Mouse (Mus musculus) lung, adult 2 months (tissue): ENCODE results near the gene Wwc2. TPM values are rescaled to one million over a fixed set of nuclear protein-coding genes. Genes with fewer than 3 reads are reported as not detected.

Source experiments
- DNase-seq: peaks from one replicate; pipeline ENCODE4 v3.0.0; 2022
- H3K4me1 ChIP-seq: fragments of 200-500 bp; 2 replicates; pipeline ENCODE4 v1.6.1; 2011; ENCODE audit warnings: low read length; ENCODE audit not compliant: control insufficient read depth, insufficient read depth
- H3K4me3 ChIP-seq: fragments of 200-500 bp; replicated peaks from 2 replicates; pipeline ENCODE3; 2011; ENCODE audit warnings: low read depth, mild to moderate bottlenecking, control low read depth, low read length; ENCODE audit errors: extremely low read depth
- CTCF ChIP-seq: fragments of 200-500 bp; IDR thresholded peaks from 2 replicates; pipeline ENCODE4 v1.5.1; 2011; ENCODE audit warnings: mild to moderate bottlenecking, low read length, control low read depth; ENCODE audit not compliant: insufficient read depth
- POLR2A ChIP-seq: fragments of 200-500 bp; IDR thresholded peaks from 2 replicates; pipeline ENCODE4 v1.6.1; 2011; ENCODE audit warnings: low read depth, mild to moderate bottlenecking, control low read depth, low read length, borderline replicate concordance; ENCODE audit errors: extremely low read depth
- WGBS: fragments of 180-500 bp; shearing (Covaris S2); methylation state at CpG from one replicate; pipeline ENCODE4 v1.1.7; 2018; 5-methylcytosine and 5-hydroxymethylcytosine counted together
- polyA plus RNA-seq: library from polyadenylated mRNA; depleted of rRNA; stranded (reverse); fragments of >200 nt; gene quantifications from 2 replicates; pipeline ENCODE4 v1.2.3, GENCODE M21; 2012

The Wwc2 gene
- polyA plus RNA-seq, 1 experiment: 25.5 TPM

DNA sequence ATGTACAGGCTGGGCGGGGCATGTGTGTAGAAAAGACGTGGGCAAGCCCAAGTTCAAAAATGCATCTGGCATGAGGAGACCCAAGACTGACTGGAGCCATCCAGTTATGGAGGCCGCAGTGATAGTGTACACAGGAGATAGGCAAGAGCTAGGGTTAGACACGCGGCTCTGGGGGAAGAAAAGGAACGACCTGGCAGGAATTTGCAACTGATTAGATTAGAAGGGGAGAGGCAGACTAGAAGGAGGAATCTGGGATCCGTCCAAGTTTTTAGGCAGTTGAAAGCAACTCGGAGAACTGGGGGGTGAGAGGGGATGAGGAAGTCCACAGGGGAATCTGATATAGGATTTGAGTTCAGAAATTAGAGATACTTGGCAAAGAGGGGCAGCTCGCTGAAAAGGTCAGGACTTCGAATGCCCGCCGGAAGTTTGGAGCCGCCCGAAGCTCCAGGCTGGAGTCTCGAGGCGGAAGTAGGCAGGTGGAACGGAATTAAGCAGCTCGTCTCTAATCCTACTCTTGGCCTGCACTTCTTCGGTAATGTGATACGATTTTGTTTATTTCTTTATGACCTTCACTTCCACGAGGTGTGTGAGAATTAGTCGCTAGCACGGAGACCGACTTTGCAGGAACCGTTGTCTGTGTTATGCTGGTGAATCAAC is 4.0 kb upstream of the Wwc2 start:
- 25% methylated on average over 25 of the region's 25 CpGs for WGBS
- TF ChIP-seq CTCF: no peak
- no peak for TF ChIP-seq POLR2A
- DNase-seq: peak; percentile 46
- H3K4me3 ChIP-seq: peak overlapping the region; percentile 50
- H3K4me1 ChIP-seq: peaks cover 5% of the 10 kb centered on the region; the same call in 1 of the 2 replicates

DNA sequence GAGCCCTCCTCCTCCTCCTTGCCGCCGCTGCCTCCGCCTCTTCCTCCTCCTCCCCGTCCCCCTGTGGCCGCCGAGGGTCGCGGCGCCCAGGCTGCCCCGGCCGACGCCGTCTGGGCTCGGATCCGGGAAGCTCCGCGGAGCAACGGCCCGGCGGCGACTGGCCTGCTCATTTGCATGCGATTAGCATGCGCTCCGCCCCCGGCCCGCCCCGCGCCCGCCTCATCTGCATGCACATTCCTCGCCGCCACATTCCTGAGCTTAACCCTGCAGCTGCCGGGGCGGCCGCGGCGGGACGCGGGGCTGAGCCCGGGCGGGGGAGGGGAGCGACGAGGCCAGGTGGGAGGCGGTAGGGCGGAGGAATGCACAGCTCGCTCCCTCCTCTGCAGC is 345 bp downstream of the Wwc2 start:
- Histone ChIP-seq H3K4me3 (peak overlapping the region; percentile 75), H3K4me1 (peaks cover 14% of the 10 kb centered on the region; the same call in 1 of the 2 replicates)
- under 1% methylated on average over 45 of the region's 45 CpGs for WGBS
- TF ChIP-seq CTCF (no peak), POLR2A (peak; percentile 92)
- peak; percentile 94 for DNase-seq

DNA sequence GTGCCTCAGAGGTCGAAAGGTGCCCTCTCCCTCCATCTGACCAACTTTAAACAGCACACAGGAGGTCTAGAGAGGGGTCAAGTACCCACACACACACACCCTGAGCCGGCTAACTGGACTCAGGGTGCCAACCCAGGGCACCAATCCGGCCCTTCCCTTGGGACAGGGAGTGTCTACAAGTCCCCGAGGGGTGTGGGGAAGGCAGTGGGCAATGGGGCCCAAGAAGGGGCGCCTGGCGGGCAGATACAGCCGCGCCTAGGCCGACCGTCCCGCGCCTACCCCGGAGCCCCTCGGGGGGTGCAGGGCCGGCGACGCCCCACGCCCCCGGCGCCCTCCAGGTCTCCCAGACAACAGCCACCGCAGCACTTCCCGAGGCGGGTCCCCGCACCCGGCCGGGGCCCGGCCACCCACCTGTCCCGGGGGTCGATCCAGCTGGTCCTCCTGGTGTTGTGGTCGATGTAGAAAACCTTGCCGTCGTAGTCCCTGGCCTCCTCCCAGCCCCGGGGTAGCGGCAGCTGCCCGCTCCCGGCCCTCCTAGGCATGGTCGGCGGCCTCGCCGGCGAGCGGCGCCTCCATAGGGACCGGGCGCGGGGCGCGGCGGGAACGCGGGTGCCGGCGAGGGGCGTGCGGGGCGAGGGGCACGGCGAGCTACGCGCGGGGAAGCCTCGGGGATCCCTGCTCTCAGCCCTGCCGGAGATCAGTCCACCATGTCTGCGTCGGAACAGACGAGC is 904 bp downstream of the Wwc2 start:
- 1% methylated on average over 65 of the region's 66 CpGs for WGBS
- DNase-seq: no peak
- Histone ChIP-seq H3K4me1 (peaks cover 14% of the 10 kb centered on the region; the same call in 1 of the 2 replicates), H3K4me3 (peak overlapping the region; percentile 75)
- TF ChIP-seq CTCF (no peak), POLR2A (no peak)

DNA sequence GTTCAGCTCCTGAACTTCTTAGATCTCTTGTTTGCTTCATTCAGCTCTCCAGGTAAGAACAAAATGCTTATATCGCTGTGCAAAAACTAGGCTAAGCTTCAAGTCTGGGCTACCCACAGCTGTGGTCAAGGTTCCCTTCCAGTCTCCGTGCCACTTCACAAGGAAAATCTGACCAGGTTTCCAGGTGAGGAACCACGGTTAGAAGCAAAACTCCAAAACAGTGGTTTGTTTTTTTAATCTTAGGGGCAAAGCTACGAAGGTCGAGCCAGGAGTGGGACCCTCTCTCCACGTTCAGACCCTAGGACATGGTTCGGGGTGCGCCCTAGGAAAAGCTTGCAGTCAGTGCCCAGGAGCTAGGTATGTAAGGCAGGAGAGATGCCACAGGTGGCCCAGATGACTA is 1.5 kb downstream of the Wwc2 start:
- no peak for TF ChIP-seq POLR2A
- no peak for TF ChIP-seq CTCF
- Histone ChIP-seq H3K4me1 (peaks cover 14% of the 10 kb centered on the region; the same call in 1 of the 2 replicates), H3K4me3 (peak overlapping the region; percentile 75)
- 16% methylated on average over 8 of the region's 8 CpGs for WGBS
- DNase-seq: no peak

DNA sequence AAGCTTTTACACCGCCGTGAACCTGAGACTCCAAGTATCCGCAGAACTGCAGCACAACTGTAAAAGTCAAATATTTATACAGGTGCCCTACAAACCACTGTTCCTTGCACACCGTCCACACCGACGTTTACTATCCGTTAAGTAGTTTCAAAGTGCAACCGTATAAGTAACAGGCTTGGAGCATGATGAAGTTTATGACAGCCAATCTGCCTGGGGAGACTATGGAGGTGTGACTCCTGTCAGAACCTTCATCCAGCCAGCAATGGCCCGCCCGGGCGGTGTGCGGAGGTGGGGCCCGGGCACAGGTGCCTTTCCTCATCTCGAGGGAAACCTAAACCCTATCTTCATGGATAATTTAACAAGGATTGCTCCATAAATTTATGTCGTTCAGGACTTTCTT is 2.6 kb downstream of the Wwc2 start:
- H3K4me3 ChIP-seq: no peak overlapping the region
- TF ChIP-seq POLR2A (no peak), CTCF (no peak)
- no peak for DNase-seq
- H3K4me1 ChIP-seq: peaks cover 14% of the 10 kb centered on the region; the same call in 1 of the 2 replicates
- WGBS: 68% methylated on average over 15 of the region's 15 CpGs

DNA sequence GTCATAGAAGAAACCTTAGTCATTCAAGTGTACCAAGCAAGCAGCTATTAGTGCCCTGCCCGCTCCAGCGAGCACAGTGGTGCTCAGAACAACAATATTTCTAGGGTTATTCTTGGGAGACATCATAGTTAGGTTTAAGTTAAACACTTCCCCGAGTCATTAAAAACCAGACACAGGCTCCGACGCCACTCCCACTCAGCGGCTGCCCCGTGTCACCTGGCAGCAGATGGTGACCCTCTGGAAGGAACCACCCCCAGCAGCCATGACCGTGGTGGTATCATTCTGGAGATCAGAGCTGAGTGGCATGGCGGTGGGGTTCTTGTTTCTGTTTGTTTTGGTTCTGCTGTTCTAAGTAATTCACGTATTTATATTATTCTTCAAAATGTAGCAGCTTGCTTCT is 5.1 kb downstream of the Wwc2 start:
- peaks cover 9% of the 10 kb centered on the region; the same call in 1 of the 2 replicates for H3K4me1 ChIP-seq
- 51% methylated on average over 10 of the region's 10 CpGs for WGBS
- H3K4me3 ChIP-seq: no peak overlapping the region

DNA sequence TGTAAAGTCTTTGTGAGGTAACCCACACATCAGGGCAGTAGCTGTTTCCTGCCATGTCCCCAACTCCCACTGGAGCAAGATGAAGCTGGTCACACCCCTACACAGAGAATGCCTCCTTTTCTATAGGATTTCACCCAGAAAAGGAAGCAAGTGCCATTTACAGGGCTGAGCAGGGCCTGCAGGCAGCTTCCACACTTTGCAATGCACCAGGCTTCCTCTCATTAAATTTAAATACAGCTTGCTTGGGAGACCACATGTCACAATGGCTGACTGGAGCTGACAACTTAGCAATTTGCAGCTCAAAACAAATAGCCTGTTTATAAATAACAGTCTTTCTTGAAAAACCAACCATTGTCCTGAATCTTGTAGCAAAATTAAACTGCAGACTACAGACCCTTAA is 5.5 kb downstream of the Wwc2 start:
- H3K4me1 ChIP-seq: peaks cover 9% of the 10 kb centered on the region; the same call in 1 of the 2 replicates
- DNase-seq: no peak
- TF ChIP-seq POLR2A (no peak), CTCF (no peak)
- no peak overlapping the region for H3K4me3 ChIP-seq

More for the DNA sequence above, 5.1 kb downstream of the Wwc2 start:
- DNase-seq: no peak
- no peak for TF ChIP-seq POLR2A
- TF ChIP-seq CTCF: no peak

DNA sequence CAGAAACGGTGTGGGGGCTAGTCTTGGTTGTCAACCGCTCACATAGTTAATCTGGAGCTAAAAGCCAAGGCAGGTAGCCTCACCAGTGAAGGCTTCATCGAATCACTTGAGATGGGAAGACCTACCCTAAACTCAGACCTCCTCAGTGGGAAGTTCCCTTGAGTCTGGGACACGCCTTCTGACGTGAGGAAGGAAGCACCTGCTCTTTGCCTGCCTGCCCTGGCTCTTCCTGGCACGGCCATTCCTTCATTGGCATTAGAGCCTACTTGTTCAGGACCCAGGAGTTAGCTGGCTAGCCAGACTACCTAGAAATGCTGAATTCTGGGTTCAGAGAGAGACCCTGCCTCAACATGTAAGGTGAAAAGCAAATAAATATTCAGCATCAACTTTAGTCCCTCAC is 9.6 kb downstream of the Wwc2 start:
- H3K4me1 ChIP-seq: 0 out of 2 replicates have a peak, but pooled peaks cover 3% of the 10 kb centered on the region
- no peak for DNase-seq
- no peak for TF ChIP-seq POLR2A
- 66% methylated on average over 6 of the region's 6 CpGs for WGBS
- H3K4me3 ChIP-seq: no peak overlapping the region

DNA sequence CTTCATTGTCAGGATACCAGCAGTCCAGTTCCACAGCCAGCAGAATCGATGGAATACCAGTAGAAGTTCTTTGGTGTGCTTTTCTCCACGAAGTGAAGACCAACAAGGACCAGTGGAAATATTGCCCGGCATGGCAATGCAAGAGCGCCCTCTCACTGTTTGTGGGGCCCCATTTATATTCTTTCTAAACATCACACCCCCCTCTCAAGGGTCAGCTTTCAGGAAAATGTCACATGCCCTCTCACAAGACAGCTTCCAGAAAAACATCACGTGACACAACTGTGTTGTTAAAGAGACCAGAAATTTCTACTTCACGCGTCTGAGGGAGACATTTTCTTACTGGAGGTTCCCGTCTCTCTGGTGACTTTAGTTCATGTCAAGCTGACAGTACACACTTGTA is 10.8 kb downstream of the Wwc2 start:
- DNase-seq: no peak
- WGBS: 73% methylated on average over 8 of the region's 8 CpGs
- TF ChIP-seq POLR2A (no peak), CTCF (no peak)
- H3K4me1 ChIP-seq: 0 out of 2 replicates have a peak, but pooled peaks cover 5% of the 10 kb centered on the region
- H3K4me3 ChIP-seq: no peak overlapping the region

DNA sequence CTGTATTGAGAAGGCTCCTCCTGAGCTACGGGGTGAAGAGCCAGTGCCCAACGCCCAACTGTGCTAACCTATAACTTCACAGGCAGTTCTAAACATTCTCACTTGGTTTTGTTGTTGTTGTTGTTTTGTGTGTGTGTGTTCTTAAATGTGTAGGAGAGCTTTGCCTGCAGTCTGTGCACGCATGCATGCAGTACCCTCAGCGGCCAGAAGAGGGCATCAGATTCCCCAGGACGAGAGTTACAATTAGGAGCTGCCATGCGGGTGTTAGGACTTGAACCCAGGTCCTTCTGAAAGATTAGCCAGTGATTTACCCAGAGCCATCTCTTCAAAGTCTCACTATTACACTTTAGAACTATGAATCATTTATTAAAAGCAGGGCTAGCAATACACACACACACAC is 12.0 kb downstream of the Wwc2 start:
- no peak overlapping the region for H3K4me3 ChIP-seq
- DNase-seq: no peak
- 83% methylated on average over 6 of the region's 6 CpGs for WGBS
- H3K4me1 ChIP-seq: peaks cover 9% of the 10 kb centered on the region; the same call in 1 of the 2 replicates
- TF ChIP-seq POLR2A (no peak), CTCF (peak; percentile 66)
